Mouse (Mus musculus) neutrophil, adult 83 days (primary cell): Measurements from ENCODE around the gene BC049762. TPM values are rescaled to one million over a fixed set of nuclear protein-coding genes. Genes with fewer than 3 reads are reported as not detected.

Experiments used
- total RNA-seq, 2 experiments: library from RNA; stranded (reverse); gene quantifications; one replicate each; pipeline ENCODE4 v1.2.4; 2023

The BC049762 gene
- total RNA-seq, result under 1 TPM; 0.64 to 0.81 TPM

DNA sequence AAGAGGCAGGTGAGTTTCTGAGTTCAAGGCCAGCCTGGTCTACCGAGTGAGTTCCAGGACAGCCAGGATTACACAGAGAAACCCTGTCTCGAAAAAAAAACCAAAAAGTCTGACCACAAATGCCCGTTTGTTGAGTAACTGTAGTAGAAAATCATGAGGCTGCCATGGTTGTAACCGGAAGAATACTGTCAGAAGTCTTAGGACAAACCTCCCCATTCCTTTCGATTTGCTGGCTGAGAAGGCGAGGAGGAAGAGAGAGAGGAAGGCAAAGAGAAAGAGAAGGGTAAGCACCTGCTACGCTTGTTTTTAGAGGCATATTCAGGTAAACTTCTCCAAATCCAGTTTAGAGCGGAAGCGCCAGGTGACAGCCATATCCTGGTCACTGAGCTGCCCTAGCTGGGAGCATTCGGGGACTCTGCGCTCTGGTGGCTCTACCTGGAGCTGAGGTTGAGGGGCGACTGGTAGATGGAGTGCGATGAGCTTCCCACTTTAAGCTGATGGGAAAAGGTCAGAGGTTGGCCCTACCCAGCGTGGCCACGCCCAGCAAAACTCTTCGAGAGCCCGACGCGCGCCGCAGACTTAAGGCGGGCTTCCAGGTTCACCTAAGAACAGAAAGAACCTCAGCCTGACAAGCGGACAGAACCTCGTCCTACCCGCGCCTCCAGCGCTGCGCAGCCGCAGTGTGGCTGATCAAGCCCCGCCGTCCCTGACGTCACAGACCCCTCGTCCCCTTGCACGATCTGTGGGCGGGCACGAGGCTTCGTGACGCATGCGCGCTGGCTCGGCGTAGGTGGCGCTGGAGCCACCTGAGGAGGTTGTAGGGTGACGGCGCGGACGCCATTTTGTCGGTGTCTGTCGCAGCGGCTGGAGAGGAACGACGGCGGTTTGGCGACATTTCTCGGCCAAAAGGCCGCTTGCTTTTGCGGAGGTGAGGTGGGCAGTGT lies at the start of gene BC049762:
Gene BC049762 (minus strand): TSS at position 705 of the 944 bp plus-strand sequence.

DNA sequence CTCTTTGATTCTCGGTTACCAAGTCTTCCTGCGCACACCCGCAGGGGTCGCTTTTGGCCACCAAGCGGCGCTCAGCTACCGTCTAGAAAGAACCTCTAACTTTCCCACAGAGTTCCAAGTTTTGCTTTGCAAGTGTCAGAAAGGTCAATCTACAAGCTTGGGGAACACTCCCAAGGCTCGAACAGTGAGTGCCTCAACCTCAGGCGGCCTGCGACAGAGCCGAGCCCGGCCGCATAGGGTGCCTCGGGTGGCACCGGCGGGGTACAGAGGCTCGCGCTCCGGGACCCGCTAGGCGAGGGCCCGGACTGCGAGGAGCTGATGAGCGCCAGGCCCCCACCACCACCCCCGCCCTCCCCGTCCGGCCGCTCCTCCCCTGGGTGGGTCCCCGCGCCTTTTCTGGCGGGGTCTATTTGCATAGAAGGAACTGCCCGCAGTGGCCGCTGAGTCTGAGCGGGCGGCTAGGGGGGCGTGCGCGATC lies 26.8 kb upstream of the BC049762 start, which contains the start of gene Col23a1:
Gene Col23a1 (plus strand): TSS at position 357 of the 478 bp plus-strand sequence.

DNA sequence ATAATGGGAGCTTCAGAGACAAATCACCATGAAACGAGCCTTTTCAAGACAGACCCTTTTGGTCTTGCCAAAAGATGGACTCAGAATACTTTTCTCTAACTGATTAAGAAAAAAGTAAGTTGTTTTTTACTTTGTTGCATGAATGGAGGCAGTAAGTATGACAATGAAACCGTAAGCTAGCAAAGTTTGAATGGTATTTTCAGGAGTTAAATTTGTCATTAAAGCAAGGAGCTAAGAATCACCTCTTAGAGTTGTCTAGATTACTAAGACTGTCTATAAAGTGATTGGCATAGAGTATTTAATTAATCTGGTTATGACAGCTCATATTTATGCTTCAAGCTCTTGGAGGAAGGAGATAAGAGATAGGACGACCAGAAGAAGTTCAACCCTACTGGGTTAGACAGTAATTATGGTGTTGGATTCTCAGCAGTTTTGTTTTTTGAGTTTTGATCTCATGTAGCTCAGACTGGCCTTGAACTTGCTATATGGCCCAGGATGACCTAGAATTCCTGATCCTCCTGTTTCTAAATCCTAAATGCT lies 1.1 kb downstream of the BC049762 start, which contains the start of gene Clk4:
Gene Clk4 (plus strand): TSS at position 51 of the 540 bp plus-strand sequence.

DNA sequence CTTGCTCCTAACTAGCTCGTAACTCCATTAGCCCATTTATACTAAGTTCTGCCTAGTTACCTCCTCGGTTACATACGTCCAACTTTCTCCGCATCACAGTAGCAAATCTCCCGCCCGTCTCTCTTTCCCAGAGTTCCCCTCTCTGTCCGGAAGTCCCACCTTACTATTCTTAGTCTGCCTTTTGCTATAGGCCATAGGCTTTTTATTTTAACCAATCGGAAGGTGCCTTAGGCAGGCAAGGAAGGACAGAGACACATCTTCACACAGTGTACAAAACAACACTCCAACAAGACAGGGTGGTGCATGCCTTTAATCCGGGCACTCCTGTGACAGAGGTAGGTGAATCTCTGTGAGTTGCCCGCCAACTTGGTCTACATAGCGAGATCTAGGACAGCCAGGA lies 42.5 kb downstream of the BC049762 start, which contains the start of gene Gm12569:
Gene Gm12569 (plus strand): TSS at position 166 of the 400 bp plus-strand sequence.

Other genes with a start within 250 kb of the BC049762 start
- not detected for gene Olfr54, start 248.8 kb downstream of the BC049762 start, total RNA-seq
- gene Olfr1375, start 214.9 kb downstream of the BC049762 start, total RNA-seq, result not detected
- gene Zfp354a, start 203.8 kb downstream of the BC049762 start, total RNA-seq, result not detected
- gene Gm12569, start 42.6 kb downstream of the BC049762 start, total RNA-seq, result not detected
- gene Clk4, start 1.3 kb downstream of the BC049762 start, total RNA-seq, result 100 to 1,000 TPM; 101 to 112 TPM
- gene Col23a1, start 26.9 kb upstream of the BC049762 start, total RNA-seq, result 1 to 10 TPM in 1 of 2 experiments, under 1 TPM in 1; 0.85 to 1.0 TPM